Mouse (Mus musculus): ENCODE measurements around the gene Ktn1. TPM values are rescaled to one million over a fixed set of nuclear protein-coding genes. Genes with fewer than 3 reads are reported as not detected.

The Ktn1 gene
- total and polyA plus RNA-seq, 2 experiments from 2014 or later, result 23.5 to 66.8 TPM

DNA sequence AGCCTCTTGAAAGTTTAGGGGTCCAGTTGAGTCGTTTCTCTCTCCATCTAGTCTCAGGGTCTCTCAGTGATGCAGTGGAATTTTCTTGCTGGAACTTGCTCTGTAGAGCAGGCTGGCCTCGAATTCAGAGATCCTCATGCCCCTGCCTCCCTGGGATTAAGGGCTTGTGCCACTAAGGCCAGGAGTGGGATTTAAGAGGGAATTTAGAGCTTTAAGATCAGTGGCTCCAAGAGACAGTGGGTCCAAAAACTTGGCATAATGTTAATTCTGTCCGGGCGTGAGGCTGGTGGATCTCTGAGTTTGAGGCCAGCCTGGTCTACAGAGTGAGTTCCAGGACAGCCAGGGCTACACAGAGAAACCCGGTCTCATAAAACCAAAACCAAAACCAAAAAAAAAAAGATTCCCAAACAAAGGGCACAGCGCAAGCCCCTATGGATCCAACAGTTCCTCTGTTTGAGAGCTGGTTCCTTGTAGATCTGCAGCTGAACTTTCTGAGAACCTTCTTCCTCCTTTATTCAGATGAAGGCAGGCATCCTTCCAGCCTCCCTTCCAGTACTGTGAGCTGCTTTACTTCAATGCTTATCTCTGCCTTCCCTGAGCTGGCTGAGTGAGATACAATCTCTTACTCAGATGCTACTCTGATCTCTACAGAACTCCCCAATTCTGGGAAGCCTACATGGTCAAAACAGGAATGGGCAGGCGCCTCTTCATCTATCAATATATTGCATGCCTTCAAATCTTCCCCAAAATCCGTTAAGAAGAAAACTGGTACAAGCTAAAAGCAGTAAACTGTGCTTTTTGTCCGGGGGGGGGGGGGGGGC is 1.3 kb upstream of the Ktn1 start:
- 74% methylated on average over 9 of the region's 9 CpGs for WGBS
- Histone ChIP-seq H3K27me3 (ENCODE audit: insufficient read depth, low read length) (no peaks in the 10 kb centered on the region), H3K9me3 (ENCODE audit: low read length) (no peaks in the 10 kb centered on the region), H3K9ac (replicated peaks; ENCODE audit: low read length) (no peak overlapping the region), H3K27ac (no peak overlapping the region), H3K4me3 (ENCODE audit: low read length) (no peak overlapping the region), H3K4me2 (ENCODE audit: low read depth, low read length) (no peak overlapping the region), H3K36me3 (ENCODE audit: insufficient read depth, low read length) (no peaks in the 10 kb centered on the region), H3K4me1 (ENCODE audit: insufficient read depth, low read length) (peaks cover 6% of the 10 kb centered on the region; the same call in 1 of the 2 replicates)
- ATAC-seq (no peak), DNase-seq (ENCODE audit: low spot score) (no peak)
- no peak for TF ChIP-seq CTCF (IDR thresholded peaks at IDR 0.05; ENCODE audit: low read depth)

DNA sequence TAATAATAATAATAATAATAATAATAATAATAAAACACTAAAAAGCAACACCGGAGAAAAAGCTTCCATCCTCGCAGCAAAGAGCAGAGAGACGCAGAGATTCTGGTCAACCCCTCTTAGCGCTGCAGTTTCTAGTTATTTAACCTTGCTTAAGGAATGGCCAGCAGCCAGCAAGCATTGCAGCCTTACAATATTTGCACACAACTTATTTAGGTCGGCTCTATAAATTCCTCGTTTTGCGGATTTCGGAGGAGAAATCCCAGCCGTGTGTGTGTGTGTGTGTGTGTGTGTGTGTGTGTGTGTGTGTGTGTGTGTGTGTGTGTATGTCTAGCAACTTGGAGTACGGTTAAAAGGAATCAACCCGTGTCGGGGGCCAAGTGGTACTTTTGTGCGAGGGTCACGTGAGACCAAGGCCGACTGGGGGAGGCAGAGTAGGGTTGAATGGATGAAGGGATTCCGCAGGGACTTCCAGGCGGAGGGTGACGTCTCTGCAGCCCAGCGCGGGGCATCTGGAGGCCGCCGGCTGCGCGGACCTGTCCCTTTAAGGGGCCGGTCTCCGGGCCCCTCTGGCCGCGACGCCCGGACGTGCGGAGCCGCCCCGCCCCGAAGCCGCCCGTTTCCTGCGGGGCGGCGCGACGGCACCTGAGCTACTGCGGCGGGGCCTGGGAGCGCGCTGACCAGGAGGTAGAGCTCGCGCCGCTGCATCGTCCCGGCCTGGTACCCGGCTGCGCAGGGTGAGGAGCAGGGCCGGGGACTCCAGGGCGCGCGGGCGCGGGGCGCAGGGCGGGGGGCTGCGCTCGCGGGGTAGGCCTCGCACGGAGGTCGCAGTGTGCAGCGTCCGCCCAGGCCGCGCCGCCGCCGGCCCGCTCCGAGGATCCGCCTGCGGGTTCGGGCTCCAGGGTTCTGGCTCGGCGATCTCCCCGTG is 720 bp downstream of the Ktn1 start:
- Histone ChIP-seq H3K4me1 (ENCODE audit: insufficient read depth, low read length) (peaks cover 6% of the 10 kb centered on the region; the same call in 1 of the 2 replicates), H3K4me3 (ENCODE audit: low read length) (peak overlapping the region; percentile 96), H3K4me2 (ENCODE audit: low read depth, low read length) (peak overlapping the region; percentile 79), H3K9ac (replicated peaks; ENCODE audit: low read length) (peak overlapping the region; percentile 98), H3K27me3 (ENCODE audit: insufficient read depth, low read length) (no peaks in the 10 kb centered on the region), H3K36me3 (ENCODE audit: insufficient read depth, low read length) (no peaks in the 10 kb centered on the region), H3K9me3 (ENCODE audit: low read length) (no peaks in the 10 kb centered on the region), H3K27ac (peak overlapping the region; percentile 88)
- peak; percentile 94 for ATAC-seq
- WGBS, result 1% methylated on average over 59 of the region's 82 CpGs
- TF ChIP-seq CTCF (IDR thresholded peaks at IDR 0.05; ENCODE audit: low read depth), result no peak
- peak; percentile 87 for DNase-seq (ENCODE audit: low spot score)

DNA sequence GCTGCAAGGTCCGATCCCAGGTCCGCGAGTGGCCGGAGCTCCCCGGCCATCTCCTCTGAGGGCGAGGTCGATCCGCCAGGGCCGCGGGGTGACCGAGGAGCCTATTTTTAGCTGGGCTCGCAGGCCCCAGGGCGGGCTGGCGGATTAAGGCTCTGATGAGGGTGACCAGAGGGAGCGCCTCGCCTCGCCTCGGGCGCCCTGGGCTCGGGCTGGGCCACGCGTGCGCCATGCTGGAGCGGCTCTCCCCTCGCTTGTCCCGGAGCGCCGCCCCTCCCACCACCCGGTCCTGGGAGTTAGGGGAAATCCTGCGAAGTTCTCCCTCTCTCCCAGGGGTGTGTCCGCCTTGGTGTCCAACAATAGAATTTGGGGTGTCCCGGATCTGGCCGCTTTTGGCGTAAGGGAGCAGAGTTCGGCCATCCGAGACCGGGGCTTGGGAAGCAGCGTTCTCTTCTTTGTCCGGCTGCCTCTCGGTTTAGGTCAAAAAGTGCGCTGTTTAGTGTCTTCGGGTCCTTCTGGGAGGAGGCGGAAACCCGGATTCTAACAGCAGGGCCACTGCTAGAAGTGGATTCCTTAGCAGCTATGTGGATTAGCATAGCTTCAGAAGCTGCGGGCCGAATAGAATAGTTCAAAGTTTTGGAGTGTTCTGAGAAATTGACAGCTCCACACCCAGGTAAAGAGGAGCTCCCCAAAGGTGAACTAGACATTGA is 1.5 kb downstream of the Ktn1 start:
- H3K4me3 ChIP-seq (ENCODE audit: low read length), result peak overlapping the region; percentile 96
- H3K4me2 ChIP-seq (ENCODE audit: low read depth, low read length), result peak overlapping the region; percentile 79
- H3K27ac ChIP-seq, result peak overlapping the region; percentile 88
- no peaks in the 10 kb centered on the region for H3K36me3 ChIP-seq (ENCODE audit: insufficient read depth, low read length)
- H3K9ac ChIP-seq (replicated peaks; ENCODE audit: low read length), result peak overlapping the region; percentile 98
- H3K27me3 ChIP-seq (ENCODE audit: insufficient read depth, low read length), result no peaks in the 10 kb centered on the region
- under 1% methylated on average over 46 of the region's 46 CpGs for whole genome bisulfite sequencing
- peak; percentile 80 for ATAC-seq
- H3K9me3 ChIP-seq (ENCODE audit: low read length), result no peaks in the 10 kb centered on the region
- peak; percentile 59 for DNase-seq (ENCODE audit: low spot score)
- no peak for TF ChIP-seq CTCF (IDR thresholded peaks at IDR 0.05; ENCODE audit: low read depth)
- H3K4me1 ChIP-seq (ENCODE audit: insufficient read depth, low read length), result peaks cover 6% of the 10 kb centered on the region; the same call in 1 of the 2 replicates

- TF ChIP-seq CTCF (IDR thresholded peaks at IDR 0.05; ENCODE audit: low read depth), result no peak
- WGBS, result 16% methylated on average over 6 of the region's 6 CpGs
- Histone ChIP-seq H3K36me3 (ENCODE audit: insufficient read depth, low read length) (no peaks in the 10 kb centered on the region), H3K4me2 (ENCODE audit: low read depth, low read length) (peak overlapping the region; percentile 79), H3K9ac (replicated peaks; ENCODE audit: low read length) (peak overlapping the region; percentile 98), H3K9me3 (ENCODE audit: low read length) (no peaks in the 10 kb centered on the region), H3K4me1 (ENCODE audit: insufficient read depth, low read length) (peaks cover 6% of the 10 kb centered on the region; the same call in 1 of the 2 replicates), H3K27ac (peak overlapping the region; percentile 88; the same call in 1 of the 2 replicates), H3K4me3 (ENCODE audit: low read length) (peak overlapping the region; percentile 96), H3K27me3 (ENCODE audit: insufficient read depth, low read length) (no peaks in the 10 kb centered on the region)
- ATAC-seq (no peak), DNase-seq (ENCODE audit: low spot score) (no peak)
Observed at GRCm38 (mm10) chr14:47650338-47650720, 2.1 kb downstream of the Ktn1 start.

DNA sequence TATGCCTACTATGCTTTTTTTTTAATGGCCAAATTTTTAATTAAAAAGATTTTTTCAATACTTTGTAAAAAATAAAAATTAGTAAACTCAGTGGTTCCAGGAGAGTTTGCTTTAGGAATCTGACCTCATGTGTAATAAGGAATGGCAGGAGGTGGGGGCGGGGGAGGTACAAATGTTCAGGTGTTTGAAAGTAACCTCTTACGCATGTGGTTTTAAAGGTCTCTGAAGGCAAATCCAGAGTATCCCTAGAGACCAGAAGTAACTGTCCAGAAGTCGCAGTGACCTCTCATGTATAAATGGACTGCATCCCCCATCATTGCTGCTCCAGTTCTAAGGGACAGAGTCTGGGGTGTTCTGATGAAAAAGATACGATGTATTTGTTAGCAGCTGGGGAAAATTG is 3.0 kb downstream of the Ktn1 start:
- Histone ChIP-seq H3K36me3 (ENCODE audit: insufficient read depth, low read length) (no peaks in the 10 kb centered on the region), H3K9me3 (ENCODE audit: low read length) (no peaks in the 10 kb centered on the region), H3K27me3 (ENCODE audit: insufficient read depth, low read length) (no peaks in the 10 kb centered on the region), H3K9ac (replicated peaks; ENCODE audit: low read length) (no peak overlapping the region), H3K27ac (no peak overlapping the region), H3K4me3 (ENCODE audit: low read length) (no peak overlapping the region), H3K4me1 (ENCODE audit: insufficient read depth, low read length) (peaks cover 6% of the 10 kb centered on the region; the same call in 1 of the 2 replicates), H3K4me2 (ENCODE audit: low read depth, low read length) (peak overlapping the region; percentile 79; the same call in 1 of the 2 replicates)
- ATAC-seq (no peak), DNase-seq (ENCODE audit: low spot score) (no peak)
- WGBS, result 90% methylated on average over 4 of the region's 4 CpGs
- TF ChIP-seq CTCF (IDR thresholded peaks at IDR 0.05; ENCODE audit: low read depth), result no peak

GRCm38 (mm10) chr14:47655444-47655843 is 7.2 kb downstream of the Ktn1 start:
- no peak for ATAC-seq
- TF ChIP-seq CTCF (IDR thresholded peaks at IDR 0.05; ENCODE audit: low read depth), result no peak
- no peak overlapping the region for H3K9ac ChIP-seq (replicated peaks; ENCODE audit: low read length)
- no peak for DNase-seq (ENCODE audit: low spot score)
- H3K9me3 ChIP-seq (ENCODE audit: low read length), result no peaks in the 10 kb centered on the region
- no peaks in the 10 kb centered on the region for H3K36me3 ChIP-seq (ENCODE audit: insufficient read depth, low read length)
- H3K4me3 ChIP-seq (ENCODE audit: low read length), result no peak overlapping the region
- no peak overlapping the region for H3K27ac ChIP-seq
- H3K4me1 ChIP-seq (ENCODE audit: insufficient read depth, low read length), result peaks cover 6% of the 10 kb centered on the region; the same call in 1 of the 2 replicates
- no peak overlapping the region for H3K4me2 ChIP-seq (ENCODE audit: low read depth, low read length)
- no peaks in the 10 kb centered on the region for H3K27me3 ChIP-seq (ENCODE audit: insufficient read depth, low read length)
- 96% methylated on average over 2 of the region's 2 CpGs for WGBS

Data from hindbrain, postnatal 0 days (tissue).